Mouse (Mus musculus) hindlimb bud, embryonic 11.5 days (tissue): ENCODE measurements around the gene Ehd4.

Experiments used
- DNase-seq: peaks from one replicate; pipeline ENCODE4 v3.0.0-alpha.2; 2012; ENCODE audit warnings: low read depth, low spot score; ENCODE audit errors: extremely low spot score

Ehd4 gene

DNA sequence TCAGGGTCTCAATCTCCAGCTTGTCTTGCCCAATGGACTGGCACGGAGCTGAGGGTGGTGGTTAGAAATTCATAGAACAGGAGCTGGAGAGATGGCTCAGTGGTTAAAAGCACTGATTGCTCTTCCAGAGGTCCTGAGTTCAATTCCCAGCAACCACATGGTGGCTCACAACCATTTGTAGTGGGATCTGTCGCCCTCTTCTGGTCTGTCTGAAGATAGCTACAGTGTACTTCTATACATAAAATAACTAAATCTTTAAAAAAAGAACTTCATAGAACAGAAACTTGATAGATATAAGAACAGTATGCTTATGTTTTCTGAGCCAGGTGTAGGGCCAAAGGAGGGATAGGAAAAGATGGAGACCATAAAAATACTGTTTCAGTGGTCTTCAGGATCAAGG, 72.0 kb downstream of the Ehd4 start:
- DNase-seq: no peak

DNA sequence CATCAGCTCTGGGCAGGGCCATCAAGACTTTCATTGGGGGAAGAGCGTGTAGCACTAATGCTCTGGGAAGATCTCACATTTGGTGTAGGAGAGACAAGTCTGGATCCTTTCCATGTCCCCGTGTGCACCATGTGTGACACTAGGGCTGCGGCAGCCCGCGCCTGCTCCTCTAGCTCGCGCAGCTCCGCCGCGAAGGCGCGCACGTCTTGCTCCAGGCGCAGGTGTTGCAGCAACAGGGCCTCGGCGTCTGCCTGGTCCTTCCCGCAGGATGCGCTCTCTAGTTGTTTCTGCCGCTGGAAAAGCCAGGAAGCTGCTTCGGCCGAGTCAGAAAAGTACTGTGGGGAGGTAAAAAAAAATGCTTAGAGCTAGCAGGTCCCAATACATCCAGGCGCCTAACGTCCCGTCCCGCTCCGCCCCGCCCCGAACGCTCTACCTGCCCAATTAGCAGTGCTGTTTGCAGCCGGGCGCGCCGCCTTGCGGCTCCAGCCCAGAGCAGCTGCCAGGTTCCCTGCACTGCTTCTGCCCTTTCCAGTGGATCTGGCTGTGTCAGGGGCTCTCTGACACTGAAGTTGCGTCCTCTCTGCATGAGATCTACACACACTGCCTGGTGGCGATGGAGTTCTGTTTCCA, 78.2 kb downstream of the Ehd4 start:
- DNase-seq: no peak

DNA sequence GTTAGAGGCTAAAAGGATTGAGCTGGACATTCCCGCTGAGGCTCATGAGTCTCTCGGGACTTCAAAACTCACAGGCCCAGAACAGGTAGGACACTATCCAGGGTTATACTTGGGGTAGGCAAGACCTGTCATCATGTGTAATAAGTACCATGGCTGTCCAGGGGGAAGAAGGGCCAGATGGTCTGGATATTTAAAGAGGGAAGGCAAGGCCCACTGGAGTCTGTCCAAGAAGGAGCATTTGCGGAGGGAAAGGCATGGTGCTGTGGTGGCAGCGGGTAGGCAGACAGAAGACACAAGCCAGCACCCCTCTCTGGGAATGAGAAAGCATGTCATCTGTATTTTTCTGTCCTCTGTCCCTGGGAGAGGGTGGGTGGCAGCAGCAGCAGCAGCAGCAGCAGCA, 80.3 kb downstream of the Ehd4 start:
- DNase-seq: no peak

DNA sequence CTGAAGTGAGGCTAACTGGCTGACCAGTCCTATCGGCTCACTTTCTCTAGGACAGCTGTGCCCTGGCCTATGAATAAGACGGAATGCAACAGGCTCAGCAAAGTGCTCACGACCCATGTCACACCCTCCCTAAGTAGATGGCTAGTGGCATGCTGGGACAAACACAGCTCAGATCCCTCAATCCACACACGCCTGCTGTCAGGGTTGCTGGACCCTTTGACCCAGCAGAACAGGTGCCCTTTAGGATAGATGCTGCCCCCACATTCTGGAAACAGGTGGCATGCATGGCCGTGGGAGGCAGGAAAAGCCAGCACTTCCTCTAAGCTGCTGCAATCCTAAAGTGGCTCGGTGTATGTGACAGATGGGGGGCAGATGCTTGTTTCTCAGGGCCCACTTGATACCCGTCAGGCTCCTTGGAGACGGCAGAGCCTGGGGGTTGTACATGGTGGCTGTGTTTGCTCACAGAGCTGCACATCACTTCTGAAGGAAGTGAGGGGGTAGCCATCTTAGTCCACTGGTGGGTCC, 84.9 kb downstream of the Ehd4 start:
- DNase-seq: no peak

DNA sequence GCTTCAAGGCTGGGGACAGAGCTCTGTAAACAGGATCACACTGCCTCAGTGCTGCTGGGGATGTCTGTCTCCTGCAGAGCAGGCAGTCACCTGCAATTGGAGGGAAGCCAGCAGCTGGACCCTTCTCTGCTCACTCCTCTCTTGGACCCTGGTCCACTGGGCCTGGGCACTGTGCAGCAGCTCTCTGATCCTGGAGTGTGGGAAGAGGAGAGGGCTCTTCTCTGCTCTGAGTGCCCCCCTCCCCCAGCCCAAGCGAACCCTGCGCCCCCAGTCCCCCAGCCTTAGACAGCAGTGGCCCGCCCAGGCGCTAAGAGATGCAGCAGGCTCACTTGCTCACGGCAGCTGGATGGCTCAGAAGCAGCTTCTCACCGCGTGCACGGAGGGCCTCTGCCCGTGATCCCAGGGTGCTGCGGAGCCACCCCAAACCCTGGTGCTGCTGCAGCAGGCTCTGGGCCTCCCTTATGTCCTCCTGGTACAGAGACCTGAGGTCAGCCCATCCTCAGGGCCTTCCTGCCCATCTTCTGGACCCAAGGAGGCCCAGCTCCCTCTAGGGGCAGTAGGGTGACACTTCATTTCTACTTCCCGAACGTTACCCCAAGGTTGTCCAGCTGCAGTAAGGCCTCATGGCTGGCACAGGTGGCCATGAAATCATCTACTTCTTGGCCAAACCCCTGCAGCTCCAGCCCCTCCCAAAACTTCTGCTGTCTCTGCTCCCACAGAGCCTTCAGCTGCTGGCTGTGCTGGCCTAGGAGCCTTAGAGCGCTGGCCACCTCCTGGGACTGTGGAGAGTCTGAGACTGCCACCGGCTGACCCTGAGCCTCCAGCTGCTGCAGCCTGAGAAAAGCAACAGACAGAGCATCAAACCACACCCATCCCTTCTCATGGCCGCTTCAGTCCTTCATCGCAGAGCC, 85.6 kb downstream of the Ehd4 start:
- no peak for DNase-seq

DNA sequence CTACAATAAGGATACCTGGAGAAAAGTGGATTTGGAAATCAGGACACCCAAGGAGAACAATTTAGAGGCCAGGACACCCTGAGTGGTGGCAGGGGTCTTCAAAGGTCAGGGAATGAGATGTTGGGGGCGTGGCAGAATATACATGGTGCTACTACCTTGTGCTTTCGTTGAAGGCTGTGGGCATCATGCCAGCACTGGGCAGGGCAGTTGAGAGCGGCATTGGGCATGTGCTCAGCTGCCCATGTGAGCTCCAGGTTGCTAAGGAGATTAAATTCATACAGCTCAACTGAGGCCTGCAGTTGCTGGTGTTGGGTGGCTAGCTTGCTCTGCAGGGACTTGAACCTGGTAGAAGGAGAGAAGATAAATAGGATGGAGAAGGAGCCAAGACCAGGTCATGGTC, 88.2 kb downstream of the Ehd4 start:
- no peak for DNase-seq

DNA sequence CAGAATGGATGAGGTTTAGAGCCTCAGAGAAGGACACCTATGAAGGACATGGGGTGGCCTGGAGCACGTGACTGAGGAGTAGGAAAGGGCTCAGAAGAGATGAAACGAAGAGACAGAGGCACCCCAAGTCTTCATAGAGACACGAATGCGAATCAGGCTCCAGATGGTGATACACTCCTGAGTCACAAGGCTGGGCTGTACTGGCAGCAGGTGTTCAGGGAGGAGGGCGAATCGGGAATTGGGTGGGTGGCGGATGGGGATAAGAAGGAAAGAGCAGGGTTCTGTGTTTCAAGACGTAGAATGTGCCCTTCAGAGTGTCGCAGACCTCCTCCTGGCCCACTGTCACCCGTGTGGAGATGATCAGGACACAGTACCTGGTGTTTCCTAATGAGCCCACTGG, 89.2 kb downstream of the Ehd4 start:
- no peak for DNase-seq

DNA sequence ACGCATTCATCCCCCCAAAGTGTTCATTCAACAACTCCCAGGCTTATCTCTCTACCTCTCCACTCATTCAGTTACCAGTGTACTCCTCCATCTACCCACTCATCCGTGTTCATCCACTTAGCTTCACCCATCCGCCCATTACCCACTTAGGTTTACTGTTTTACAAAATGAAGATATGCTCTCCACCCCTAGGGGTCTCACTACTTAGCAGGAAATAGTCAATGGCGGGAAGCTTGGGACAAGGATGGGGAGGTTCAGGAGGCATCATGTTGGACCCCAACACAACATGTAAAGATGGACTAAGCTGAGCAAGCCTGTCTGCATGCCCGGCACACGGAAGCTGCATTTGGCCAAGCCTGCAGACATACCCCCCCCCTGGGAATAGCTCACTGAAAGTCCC, 89.8 kb downstream of the Ehd4 start:
- DNase-seq: no peak

DNA sequence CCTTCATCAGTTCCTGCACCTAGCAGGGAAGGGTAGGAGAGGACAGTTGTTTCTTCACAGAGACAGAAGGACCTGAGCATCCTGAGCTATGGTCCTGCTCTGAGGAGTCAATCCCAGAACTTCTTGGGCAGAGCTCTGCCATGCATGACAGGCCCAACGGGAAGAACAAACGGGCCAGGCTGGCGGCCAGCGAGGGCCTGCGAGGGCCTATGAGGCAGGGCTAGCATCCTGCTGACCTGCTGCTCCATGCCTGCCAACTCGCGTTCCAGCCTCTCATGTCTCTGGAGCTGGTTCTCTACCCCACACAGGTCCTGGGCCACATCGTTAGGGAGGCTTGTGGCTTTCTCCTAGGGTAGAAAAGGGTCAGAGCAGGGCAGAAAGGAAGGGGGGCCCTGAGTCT, 92.2 kb downstream of the Ehd4 start:
- no peak for DNase-seq

DNA sequence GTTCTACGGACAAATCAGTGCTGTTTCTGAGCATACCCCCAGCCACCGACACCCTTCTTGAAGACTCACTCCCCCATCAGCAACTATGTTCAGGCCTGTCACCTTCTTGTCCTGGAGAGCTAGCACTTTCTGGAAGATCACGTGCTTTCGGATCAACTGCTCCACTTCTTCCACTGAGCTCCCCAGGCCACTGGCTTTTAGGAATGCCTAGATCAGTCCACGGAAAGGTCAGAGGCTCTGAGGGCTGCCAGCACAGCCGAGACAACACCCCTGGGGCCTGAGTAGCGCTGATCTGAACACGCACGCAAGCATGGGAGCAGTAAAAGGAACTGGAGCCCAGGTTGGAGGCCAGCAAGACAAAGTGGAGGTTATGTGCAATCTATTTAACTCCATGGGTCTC, 93.8 kb downstream of the Ehd4 start:
- no peak for DNase-seq

DNA sequence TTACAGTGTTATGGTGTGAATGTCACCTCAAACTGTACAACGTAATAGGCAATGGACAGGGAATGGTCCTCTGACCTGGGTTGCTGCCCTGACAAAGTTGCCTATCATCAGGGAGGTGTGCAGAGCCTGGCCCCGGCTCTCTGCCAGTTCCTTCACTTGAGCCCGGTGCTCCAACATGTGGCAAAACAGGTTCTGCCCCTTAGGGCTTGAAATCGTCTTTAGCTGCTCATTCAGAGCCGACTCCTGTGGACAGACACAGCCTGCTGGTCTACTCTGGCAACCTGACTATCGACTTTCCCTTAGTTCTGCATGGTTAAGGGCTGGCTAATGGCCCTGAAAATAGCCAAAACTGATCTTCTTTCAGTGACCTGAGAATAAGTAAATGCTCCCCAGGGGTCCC, 94.2 kb downstream of the Ehd4 start:
- DNase-seq: no peak

DNA sequence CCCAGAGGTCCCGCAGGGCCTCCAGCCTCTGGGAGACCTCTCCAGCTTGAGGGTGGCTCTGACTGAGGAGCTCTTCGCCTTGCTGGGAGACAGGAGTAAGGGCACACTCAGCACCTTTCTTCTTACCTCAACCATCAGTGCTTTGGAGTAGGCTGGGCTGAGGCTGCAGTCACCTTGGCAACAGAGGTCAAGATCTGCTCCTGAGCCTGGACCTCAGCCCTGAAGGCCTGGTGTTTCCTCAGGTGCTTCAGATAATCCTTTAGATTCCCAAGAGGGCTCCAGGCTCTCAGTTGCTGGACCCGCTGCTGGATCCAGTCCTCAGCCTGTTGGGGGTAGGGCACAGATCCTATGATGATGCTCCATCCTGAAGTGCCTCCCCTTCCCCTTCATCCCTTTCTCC, 94.9 kb downstream of the Ehd4 start:
- DNase-seq: no peak

DNA sequence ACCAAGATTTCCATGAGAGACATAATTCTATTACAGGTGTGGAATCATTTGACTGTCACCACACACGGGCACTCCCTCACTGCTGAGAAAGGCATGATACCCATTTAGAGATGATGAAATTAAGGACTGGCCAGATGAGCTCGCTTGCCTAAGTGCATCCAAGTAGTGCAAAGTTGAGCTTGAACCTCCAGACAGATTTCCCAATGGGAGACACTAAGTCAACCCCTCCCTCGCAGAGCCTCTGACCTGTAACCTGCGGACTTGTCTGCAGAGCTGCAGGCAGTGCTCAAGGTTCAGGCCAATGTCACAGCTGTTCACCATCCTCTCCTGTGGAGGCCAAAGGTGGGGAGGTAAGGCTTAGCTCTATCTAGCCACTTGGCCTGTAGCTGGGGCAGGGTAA, 95.6 kb downstream of the Ehd4 start:
- DNase-seq: no peak

DNA sequence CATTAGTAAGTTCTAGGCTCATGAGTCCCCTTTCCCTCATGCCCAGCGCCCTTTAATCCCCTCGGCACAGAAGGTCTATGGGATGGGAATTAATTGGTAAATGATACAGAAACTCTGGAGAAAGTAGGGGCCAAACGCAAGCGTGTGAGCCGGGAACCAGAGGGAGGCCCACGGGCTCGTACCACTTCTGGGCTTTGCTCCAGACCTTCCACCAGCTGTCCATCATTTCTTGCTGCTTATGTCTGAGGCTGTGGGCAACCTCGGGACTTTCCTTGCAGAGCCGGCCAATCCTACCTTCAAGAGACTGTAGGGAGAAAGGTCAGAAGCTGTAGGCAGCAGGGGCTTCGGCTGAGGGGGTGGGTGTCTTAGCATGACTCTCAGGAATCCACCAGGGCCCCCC, 98.5 kb downstream of the Ehd4 start:
- DNase-seq: no peak

DNA sequence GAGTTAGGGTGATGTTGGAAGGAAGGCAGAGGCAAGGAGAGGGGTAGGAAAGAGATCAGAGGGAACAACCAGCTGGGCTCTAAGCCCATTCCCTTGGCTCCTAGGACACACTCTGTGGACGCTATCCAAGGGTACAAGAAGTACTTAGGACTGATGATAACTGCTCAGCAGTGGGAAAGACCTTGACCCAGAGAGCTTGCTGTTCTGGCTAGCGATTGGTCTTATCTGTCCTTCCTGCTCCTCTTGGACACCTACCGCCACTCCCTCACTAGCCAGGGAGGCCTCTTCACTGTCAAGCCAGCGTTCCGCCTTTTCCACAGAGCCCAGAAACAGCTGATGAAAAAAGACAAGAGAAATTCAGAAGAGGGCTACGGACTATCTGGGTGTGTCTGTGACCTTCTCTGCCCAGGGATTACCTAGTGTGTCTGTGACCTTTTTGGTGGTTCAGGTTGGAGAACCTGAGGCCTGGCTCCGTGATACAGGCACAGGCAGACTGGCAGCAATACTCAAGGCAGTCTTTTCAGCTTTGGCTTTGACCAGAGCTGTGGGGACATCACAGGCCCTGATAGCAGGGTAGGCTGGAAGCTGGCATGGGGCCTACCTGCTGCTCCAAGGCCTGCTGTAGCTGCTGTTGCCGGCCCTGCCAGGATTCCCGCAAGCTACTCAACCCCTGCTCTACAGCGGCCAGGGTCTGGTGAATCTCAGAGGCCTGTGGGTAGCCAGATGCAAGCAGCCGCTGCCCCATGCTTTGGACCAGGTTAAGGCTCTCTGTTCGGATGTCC, 99.4 kb downstream of the Ehd4 start:
- no peak for DNase-seq

DNA sequence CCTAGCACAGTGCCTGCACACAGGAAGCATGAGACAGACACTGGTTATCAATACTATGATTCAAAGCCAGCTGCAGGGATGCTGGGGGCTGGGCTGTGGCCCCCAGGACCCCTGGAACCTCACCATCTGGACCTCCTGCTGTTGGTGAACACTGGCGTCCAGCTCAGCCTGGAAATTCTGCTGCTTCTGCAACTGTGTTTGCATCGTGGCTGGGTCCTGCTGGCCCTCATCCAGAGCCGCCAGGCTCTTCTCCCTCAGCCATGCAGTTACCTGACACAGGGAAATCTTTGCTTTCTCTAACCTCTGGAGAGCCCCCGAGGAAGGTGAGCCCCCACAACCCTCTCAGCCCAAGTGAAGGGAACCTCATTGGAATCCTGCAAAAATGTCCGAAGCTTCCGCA, 103.0 kb downstream of the Ehd4 start:
- no peak for DNase-seq

DNA sequence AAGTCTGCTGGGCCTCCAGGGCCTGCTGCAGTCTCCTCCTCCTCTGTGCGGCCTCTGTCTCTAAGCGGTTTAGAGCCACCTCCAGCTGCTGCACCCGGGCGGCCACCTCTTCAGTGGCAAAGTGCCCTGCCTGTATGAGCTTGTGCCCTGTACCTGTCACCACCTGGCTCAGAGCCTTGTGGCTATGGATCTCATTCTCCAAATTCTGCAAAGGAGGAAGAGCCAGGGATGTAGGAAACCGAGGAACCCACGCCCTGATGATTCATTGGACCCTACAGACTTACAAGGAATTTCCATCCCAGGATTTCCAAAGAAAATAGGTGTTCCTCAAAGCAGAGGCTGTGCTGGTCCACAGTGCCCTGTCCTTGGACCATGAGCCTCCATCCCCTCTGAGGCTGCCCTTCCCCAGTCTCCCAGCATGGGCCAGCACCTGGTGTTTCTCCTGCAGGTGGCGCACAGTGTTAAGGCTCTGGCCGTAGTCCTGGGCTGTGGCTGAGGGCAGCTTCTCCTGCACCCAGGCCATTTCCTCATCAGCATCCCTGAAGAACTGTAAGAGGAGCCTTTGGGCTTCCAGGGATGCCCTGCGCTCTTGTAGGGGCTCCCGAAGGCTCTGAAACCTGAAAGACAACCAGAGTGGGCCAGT, 104.7 kb downstream of the Ehd4 start:
- no peak for DNase-seq

DNA sequence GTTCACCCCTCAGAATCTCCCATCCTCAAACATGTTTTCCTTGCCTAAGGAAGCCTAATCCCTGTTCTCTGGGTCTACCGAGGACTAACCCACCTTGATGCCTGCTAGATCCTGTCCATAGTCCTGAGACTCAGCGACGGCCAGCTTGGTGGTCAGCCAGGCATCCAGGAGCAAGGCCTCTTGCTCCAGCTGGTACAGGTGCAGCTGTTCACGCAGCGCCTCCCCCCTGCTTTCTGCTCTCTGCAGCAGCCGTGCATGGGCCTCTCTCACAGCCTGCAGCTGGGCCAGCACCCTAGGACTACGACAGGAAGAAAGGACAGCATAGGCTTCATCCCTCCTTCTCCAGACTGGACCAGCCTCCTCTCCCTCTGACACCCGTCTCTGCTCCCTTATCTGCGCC, 106.2 kb downstream of the Ehd4 start:
- no peak for DNase-seq

DNA sequence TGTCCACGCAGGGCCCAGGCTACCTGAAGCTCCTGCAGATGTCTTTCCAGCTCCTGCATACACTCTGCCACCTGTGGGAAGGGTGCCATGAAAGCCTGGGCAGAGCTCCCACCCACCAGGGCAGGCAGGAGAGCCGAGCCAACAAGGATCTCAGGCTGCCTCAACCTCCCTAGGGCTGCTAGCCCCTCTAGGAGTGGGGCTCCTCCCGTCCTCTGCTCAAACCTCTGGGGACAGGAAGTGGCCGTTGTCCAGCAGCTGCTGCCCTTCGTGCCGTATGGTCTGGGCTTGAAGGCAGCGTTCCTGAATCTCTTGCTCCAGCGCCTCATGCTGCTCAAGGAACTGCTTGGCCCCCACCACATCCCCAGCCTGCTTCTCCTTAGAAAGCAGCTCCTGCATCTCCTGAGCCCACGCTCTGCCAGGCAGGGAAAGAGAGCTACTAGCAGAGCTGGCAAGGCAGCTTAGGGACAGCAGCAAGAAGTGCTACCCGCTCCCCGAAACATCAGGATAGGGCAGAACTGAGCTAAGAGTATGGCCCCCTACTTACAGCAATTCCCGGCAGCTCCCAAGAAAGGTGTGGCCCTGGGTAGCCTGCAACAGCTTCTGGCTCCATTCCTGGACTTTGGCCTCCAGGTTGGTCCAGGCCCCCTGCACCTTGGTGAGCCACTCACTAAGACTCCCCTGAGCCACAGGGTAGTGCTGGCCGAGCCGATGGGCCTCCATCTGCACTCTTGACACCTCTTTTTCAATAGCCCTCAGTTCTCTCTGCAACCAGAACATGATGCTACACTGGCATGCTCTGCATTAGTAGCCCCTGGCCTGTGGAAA, 107.7 kb downstream of the Ehd4 start:
- no peak for DNase-seq

DNA sequence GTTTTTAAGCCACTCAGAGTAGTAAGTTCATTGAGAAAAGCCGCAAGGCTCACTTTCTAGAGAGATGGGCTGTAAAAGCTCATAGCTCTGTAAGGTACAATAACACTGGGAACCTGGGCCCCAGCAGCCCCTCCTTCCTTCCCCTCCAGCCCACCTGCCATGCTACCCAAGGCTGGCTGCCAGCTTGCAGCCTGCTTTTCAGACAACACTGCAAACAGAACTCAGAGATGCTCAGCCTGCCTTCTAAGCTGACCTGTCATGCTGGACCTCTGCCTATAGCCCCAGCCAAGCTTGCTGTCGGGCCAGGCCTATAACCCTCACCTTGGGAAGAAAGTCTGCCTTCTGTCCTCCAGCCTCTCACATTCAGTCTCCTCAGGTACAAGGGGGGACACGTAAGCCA, 109.7 kb downstream of the Ehd4 start:
- DNase-seq: no peak
